Mouse (Mus musculus) megakaryocyte, adult 5-6 weeks (primary cell): ENCODE measurements around the gene Mllt3. TPM values are rescaled to one million over a fixed set of nuclear protein-coding genes. Genes with fewer than 3 reads are reported as not detected.

ENCODE experiments used
- ATAC-seq: 2 replicates; pipeline ENCODE4 v1.8.0; 2016; ENCODE audit warnings: mild to moderate bottlenecking, inconsistent platforms; ENCODE audit not compliant: poor library complexity, severe bottlenecking
- total RNA-seq, 2 experiments: library from RNA; stranded (forward) in 1 of 2; stranded (reverse) in 1 of 2; fragments of 153-499, 151-499 nt in 1 of 2; fragments of 221-1000, 200-1000 nt in 1 of 2; gene quantifications; 2 replicates each; pipeline versions ENCODE4 v1.2.3 to v1.2.4; 2015 to 2017

The Mllt3 gene
- total RNA-seq, 2 experiments from 2014 or later = 7.3 to 8.1 TPM

- ATAC-seq = no peak
Observed at GRCm38 (mm10) chr4:87954421-87955083, 78.6 kb downstream of the Mllt3 start.

GRCm38 (mm10) chr4:87953736-87954135 is 79.4 kb downstream of the Mllt3 start:
- no peak for ATAC-seq

GRCm38 (mm10) chr4:87953268-87953667 is 79.9 kb downstream of the Mllt3 start:
- peak; percentile 46 for ATAC-seq

GRCm38 (mm10) chr4:87949451-87949850 is 83.7 kb downstream of the Mllt3 start:
- no peak for ATAC-seq

GRCm38 (mm10) chr4:87944320-87944719 is 88.8 kb downstream of the Mllt3 start:
- ATAC-seq = peak; percentile 95

- peak; percentile 62 for ATAC-seq
Observed at GRCm38 (mm10) chr4:87942921-87943403, 90.2 kb downstream of the Mllt3 start.

DNA sequence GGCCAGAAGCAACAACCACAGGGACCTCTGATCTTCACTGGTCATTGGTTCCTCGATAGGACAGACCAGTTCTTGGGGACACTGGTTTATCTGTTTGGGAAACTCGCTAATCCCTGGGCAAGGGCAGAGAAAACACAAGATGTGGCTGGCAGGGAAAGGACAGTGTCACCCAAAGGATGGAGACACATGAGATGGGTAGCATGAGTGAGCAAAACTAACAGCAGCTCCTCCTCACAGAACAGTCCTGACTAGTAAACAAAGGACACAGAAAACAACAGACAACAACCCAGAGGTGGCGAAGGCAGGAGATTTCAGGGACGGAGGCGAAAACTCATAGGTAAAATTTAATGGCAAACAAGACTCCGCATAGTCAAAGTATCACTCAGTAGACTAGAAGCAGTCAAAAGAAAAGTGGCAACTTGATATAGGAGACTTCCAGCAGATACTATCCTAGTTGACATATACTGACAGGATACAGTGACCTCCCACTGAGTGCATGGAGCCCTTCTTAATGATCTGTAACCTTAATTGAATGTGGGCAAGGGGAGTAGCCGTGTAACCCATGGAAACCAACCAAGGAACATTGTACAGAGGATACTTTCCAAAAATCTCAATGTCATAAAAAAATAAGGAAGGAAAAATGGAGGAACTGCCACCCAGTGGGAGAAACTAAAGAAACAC is 93.5 kb downstream of the Mllt3 start:
- no peak for ATAC-seq

GRCm38 (mm10) chr4:87936326-87936725 is 96.8 kb downstream of the Mllt3 start:
- no peak for ATAC-seq

DNA sequence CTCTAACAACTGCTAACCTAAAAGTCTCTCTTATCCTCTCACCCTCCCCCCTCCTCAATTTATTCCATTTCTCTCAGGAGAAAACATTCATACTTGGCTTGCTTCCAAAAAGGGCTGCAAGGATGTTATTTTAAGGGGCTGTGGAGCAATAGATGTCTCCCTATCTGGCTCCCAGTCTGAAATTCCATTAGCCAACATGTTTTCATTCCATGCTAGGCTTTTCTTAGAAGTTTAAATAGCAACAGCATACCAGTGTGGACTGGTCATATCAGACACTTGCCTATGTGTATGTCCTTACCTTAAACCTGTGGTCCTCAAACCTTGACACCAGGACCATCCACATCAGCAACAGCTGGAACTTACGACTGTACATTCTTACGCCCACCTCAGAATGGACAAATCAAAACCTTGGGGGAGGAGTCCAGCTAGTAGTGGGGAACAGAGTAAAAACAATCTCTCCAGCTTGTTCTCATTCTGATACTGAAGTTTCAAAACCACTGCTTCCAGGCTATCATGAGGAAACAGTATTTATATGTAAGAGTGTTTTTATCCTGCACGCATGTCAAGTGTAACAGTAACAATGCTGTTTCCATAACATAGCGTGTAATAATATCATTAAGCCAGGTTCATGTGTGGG is 99.3 kb downstream of the Mllt3 start:
- no peak for ATAC-seq

DNA sequence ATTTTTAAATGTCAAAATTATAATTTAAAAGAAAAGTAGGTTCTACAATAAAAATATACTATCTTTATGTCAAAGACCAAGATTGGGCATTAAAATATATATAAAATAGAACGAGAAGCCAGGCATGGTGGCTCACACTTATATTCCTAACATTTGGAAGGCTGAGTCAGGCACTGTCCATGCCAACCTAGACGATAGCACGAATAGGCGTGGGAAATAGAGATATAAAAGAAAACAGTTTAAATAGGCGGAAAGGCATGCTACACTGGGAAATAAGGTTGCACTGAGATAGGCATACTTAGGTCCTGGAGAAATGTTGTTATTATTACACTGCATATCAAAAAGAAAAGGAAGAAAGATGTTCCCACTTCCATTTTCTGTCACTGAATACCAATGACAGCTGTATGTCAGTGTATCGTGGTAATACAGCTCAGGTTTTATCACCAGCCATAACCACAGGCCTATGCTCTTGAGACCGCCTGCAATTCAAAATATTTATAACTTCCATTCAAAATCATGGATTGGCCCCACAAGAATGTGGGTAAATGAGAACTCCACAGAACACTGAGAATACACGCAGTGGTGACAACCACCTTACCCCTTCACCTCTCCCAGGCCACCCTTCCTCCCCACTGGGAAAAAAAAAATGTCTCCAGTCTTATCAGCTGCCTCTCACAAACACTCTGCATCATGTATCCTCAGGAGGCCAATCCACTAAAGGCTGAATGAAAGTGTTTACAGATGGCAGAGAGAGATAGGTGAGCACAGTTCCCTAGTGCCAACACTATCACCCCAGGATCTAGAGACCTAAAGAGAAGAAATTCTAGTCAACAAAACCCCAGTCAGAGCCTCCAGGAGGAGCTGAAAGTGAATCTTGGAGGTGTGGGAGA is 102.6 kb downstream of the Mllt3 start:
- peak; percentile 30 for ATAC-seq

DNA sequence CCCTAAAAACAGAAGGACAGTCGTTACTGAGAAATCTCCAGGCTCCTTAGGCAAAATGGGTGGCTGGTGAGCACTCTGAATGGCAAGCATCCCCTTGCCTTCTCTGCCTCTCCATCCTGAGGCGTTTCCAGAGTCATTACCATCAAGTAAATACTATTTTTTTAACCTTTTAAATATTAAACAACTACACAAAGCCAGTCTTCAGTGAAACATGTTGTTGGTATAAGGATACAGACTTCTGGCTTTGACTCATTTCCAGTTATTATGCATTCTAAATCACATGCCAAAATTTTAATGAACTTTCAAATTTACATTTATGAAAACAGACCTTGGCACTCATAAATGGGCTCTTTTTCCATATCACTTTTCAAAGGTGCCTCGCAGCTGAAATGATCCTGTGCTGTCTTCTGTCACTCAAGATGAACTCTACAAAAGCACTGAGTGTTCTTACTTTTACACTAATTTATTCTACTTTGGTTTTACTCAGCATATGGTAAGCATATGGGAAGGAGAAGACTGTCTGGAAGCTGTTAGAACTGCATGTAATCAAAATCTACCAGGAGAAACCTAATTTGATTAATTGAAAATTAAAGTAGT is 104.5 kb downstream of the Mllt3 start:
- no peak for ATAC-seq

GRCm38 (mm10) chr4:87927354-87927753 is 105.8 kb downstream of the Mllt3 start:
- no peak for ATAC-seq

DNA sequence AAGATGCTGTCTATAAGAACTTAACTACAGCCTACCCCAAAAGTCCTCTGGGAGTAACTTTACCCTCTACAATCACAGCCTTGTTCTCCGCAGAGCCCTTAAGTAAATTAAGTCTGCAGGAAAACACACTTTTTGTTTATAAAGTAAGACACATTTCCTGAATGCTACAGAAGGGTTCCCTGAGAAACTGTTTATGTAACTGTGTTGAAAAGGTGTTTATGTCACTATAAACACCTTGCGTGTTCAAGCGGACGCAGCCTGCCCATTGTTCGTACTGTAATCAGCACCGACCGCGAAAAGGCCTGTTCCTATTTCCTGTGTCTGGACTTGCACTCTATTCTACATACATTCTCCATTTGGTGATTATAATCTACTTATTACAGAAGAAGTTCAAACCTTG is 112.5 kb downstream of the Mllt3 start:
- ATAC-seq = no peak

- no peak for ATAC-seq
Observed at GRCm38 (mm10) chr4:87911172-87911994, 121.8 kb downstream of the Mllt3 start.

- ATAC-seq = no peak
Observed at GRCm38 (mm10) chr4:87905149-87905771, 127.9 kb downstream of the Mllt3 start.

DNA sequence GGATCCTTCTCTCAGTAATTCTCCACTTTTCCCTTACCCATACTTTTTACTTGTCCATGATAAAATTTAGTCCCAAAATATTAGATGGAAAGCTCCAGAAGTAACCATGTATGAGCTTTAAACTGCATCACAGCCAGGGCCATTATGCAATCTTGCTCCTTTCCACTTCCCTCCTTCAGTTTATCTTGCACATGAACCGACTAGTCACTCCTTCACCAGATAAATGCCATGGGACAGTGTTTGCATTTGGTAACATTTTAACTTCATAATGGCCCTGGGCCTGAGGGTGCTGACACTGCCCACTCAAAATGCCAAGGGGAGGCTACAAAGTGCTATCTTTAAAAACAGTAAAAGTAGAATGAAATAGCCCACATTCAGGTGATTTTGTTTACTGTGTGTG is 128.4 kb downstream of the Mllt3 start:
- peak; percentile 30; the same call in 1 of the 2 replicates for ATAC-seq

DNA sequence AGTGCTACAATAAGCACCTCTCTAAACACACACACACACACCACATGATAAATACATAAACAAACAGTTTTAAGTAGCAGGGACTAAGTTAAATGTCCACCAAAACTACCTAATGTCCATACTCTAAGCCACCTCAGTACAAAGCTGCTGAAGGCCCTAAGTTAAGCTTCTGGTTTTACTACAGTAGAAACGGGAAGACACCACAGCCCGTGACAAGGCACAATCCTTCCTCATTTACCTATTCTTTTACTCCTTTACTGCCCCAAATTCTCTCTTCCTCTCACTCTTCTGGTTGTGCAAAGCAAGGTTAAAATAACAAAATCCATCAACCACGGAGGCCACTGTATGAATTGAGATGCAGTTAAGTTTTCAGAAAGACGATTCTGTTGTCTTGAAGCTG is 130.6 kb downstream of the Mllt3 start:
- ATAC-seq = peak; percentile 49; the same call in 1 of the 2 replicates

DNA sequence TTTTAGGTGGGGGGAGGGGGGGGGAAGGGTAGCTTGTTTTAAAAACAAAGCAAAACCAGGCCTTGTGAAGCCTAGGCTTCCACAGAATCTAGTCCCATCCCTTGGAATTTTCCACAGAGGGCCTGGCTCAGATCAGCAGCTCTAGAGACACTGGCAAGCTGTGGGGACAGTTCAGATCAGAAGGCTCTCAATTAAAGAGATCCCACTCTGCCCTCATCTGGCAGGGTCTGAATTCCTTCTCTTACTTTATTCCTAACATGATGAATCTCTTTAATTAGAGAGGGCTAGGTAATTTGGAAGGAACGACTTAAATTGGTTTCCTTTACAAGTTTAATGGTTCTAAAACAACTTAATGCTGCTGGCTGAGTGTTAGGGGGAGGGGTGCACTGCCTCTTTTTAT is 132.0 kb downstream of the Mllt3 start:
- ATAC-seq = no peak

GRCm38 (mm10) chr4:87893498-87893897 is 139.7 kb downstream of the Mllt3 start:
- no peak for ATAC-seq
